Mouse (Mus musculus) 3T3-L1 (cell line): ENCODE data around the gene Gm8298.
"Not testable (repeated sequence)": the region's sequence is repeated elsewhere in the genome, so short reads cannot be mapped to it uniquely, and the experiment has no call there.

Source experiments
- DNase-seq: peaks from one replicate; pipeline ENCODE4 v3.0.0-alpha.2; 2015; ENCODE audit warnings: low read depth, low spot score

Gene Gm8298

GRCm38 (mm10) chr3:59860751-59861150 lies at the start of gene Gm8298:
TSS of gene Gm8298 (plus strand) at chr3:59861051.
- DNase-seq, result no peak

- no peak for DNase-seq
Measured at GRCm38 (mm10) chr3:59813169-59813568, 47.7 kb upstream of the Gm8298 start.

- peak; percentile 79 for DNase-seq
Measured at GRCm38 (mm10) chr3:59870765-59871164, 9.9 kb downstream of the Gm8298 start.

- DNase-seq, result not testable (repeated sequence)
Measured at GRCm38 (mm10) chr3:59877601-59878000, 16.8 kb downstream of the Gm8298 start.

- DNase-seq, result not testable (repeated sequence)
Measured at GRCm38 (mm10) chr3:59879801-59880554, 19.1 kb downstream of the Gm8298 start.

- no peak for DNase-seq
Measured at GRCm38 (mm10) chr3:59893276-59893675, 32.4 kb downstream of the Gm8298 start.

- no peak for DNase-seq
Measured at GRCm38 (mm10) chr3:59924914-59925313, 64.1 kb downstream of the Gm8298 start, which contains the start of gene C130079G13Rik. TSS of gene C130079G13Rik (plus strand) at chr3:59925214.
